Mouse (Mus musculus): ENCODE measurements around the gene Bbs9. TPM values are rescaled to one million over a fixed set of nuclear protein-coding genes. Genes with fewer than 3 reads are reported as not detected.

Bbs9 gene
- total RNA-seq, 2 experiments from 2014 or later: 6.7 to 9.8 TPM

- ATAC-seq (replicated peaks; ENCODE audit: low FRiP score, poor library complexity, severe bottlenecking): no peak
Observed at GRCm38 (mm10) chr9:22530734-22531489, 55.4 kb downstream of the Bbs9 start.

- ATAC-seq (replicated peaks; ENCODE audit: low FRiP score, poor library complexity, severe bottlenecking): no peak
Observed at GRCm38 (mm10) chr9:22532112-22532511, 56.6 kb downstream of the Bbs9 start.

- no peak for ATAC-seq (replicated peaks; ENCODE audit: low FRiP score, poor library complexity, severe bottlenecking)
Observed at GRCm38 (mm10) chr9:22532810-22533447, 57.4 kb downstream of the Bbs9 start.

- no peak for ATAC-seq (replicated peaks; ENCODE audit: low FRiP score, poor library complexity, severe bottlenecking)
Observed at GRCm38 (mm10) chr9:22537767-22538373, 62.4 kb downstream of the Bbs9 start.

GRCm38 (mm10) chr9:22539546-22539945 is 64.0 kb downstream of the Bbs9 start:
- no peak for ATAC-seq (replicated peaks; ENCODE audit: low FRiP score, poor library complexity, severe bottlenecking)

- ATAC-seq (replicated peaks; ENCODE audit: low FRiP score, poor library complexity, severe bottlenecking): no peak
Observed at GRCm38 (mm10) chr9:22541130-22541529, 65.6 kb downstream of the Bbs9 start.

- no peak for ATAC-seq (replicated peaks; ENCODE audit: low FRiP score, poor library complexity, severe bottlenecking)
Observed at GRCm38 (mm10) chr9:22543467-22543866, 68.0 kb downstream of the Bbs9 start.

GRCm38 (mm10) chr9:22544349-22545341 is 69.1 kb downstream of the Bbs9 start:
- no peak for ATAC-seq (replicated peaks; ENCODE audit: low FRiP score, poor library complexity, severe bottlenecking)

GRCm38 (mm10) chr9:22551273-22551672 is 75.8 kb downstream of the Bbs9 start:
- no peak for ATAC-seq (replicated peaks; ENCODE audit: low FRiP score, poor library complexity, severe bottlenecking)

GRCm38 (mm10) chr9:22556076-22556475 is 80.6 kb downstream of the Bbs9 start:
- ATAC-seq (replicated peaks; ENCODE audit: low FRiP score, poor library complexity, severe bottlenecking): no peak

GRCm38 (mm10) chr9:22557467-22557866 is 82.0 kb downstream of the Bbs9 start:
- ATAC-seq (replicated peaks; ENCODE audit: low FRiP score, poor library complexity, severe bottlenecking): 0 out of 2 replicates have a peak, but pooled peaks have one; percentile 30

- ATAC-seq (replicated peaks; ENCODE audit: low FRiP score, poor library complexity, severe bottlenecking): no peak
Observed at GRCm38 (mm10) chr9:22563612-22564347, 88.3 kb downstream of the Bbs9 start.

- no peak for ATAC-seq (replicated peaks; ENCODE audit: low FRiP score, poor library complexity, severe bottlenecking)
Observed at GRCm38 (mm10) chr9:22567726-22568125, 92.2 kb downstream of the Bbs9 start.

GRCm38 (mm10) chr9:22576426-22577139 is 101.1 kb downstream of the Bbs9 start:
- no peak for ATAC-seq (replicated peaks; ENCODE audit: low FRiP score, poor library complexity, severe bottlenecking)

- no peak for ATAC-seq (replicated peaks; ENCODE audit: low FRiP score, poor library complexity, severe bottlenecking)
Observed at GRCm38 (mm10) chr9:22578266-22578665, 102.8 kb downstream of the Bbs9 start.

GRCm38 (mm10) chr9:22584221-22584620 is 108.7 kb downstream of the Bbs9 start:
- ATAC-seq (replicated peaks; ENCODE audit: low FRiP score, poor library complexity, severe bottlenecking): no peak

- ATAC-seq (replicated peaks; ENCODE audit: low FRiP score, poor library complexity, severe bottlenecking): no peak
Observed at GRCm38 (mm10) chr9:22593032-22593431, 117.5 kb downstream of the Bbs9 start.

- ATAC-seq (replicated peaks; ENCODE audit: low FRiP score, poor library complexity, severe bottlenecking): no peak
Observed at GRCm38 (mm10) chr9:22596650-22597049, 121.1 kb downstream of the Bbs9 start.
